Mouse (Mus musculus): ENCODE measurements around the gene Nlrc4. TPM values are rescaled to one million over a fixed set of nuclear protein-coding genes. Genes with fewer than 3 reads are reported as not detected.
A peak's percentile ranks its signal among the peaks of the same experiment; 100 is the strongest.
"Not testable (repeated sequence)": the region's sequence is repeated elsewhere in the genome, so short reads cannot be mapped to it uniquely, and the experiment has no call there.

The Nlrc4 gene
- total RNA-seq (2021): under 1 TPM; 0.21 to 0.34 TPM
- long read RNA-seq, experiment 1, partial matches to known transcripts: 0 of 1 reads
- long read RNA-seq, experiment 1, other reads (novel, unspliced or antisense): 1 of 1 reads
- long read RNA-seq, experiment 2: 0 reads

DNA sequence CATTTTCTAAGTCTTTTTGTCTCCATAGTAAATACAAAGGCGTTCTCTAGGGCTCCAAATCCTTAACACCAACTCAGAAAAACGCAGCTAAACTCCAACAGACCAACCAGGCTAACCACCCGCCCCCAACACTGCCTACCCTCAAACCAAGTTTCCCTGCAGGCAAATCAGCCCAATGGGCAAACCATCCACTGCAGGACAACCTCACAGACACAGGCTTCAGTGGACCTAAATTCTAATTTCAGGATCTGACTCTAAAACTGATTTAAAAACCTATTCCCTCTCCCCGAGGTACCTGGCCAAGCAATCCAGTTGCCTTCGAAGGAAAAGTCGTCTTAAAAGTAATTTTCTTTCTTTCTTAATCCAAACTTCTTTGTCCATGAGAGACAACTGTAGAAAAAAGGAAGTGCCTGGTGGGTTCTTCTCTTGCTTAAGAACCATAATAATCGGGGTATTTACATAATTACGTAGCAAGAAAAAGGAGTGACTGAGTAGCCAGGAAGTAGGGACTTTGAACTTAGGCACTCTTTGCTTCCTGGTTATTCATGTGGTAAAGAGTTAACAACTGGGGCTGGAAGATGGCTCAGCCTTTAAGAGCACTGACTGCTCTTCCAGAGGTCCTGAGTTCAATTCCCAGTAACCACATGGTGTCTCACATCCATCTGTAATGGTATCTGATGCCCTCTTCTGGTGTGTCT, at the start of gene Nlrc4:
Nlrc4 (minus strand) TSS at position 432 of the 698 bp plus-strand sequence.
- no peak for DNase-seq

GRCm38 (mm10) chr17:74508600-74508999, 49.7 kb upstream of the Nlrc4 start:
- no peak for DNase-seq

- no peak for DNase-seq
These were observed 49.0 kb upstream of the Nlrc4 start for GRCm38 (mm10) chr17:74507934-74508333.

- DNase-seq: no peak
These were observed 42.1 kb upstream of the Nlrc4 start for GRCm38 (mm10) chr17:74501085-74501484.

DNA sequence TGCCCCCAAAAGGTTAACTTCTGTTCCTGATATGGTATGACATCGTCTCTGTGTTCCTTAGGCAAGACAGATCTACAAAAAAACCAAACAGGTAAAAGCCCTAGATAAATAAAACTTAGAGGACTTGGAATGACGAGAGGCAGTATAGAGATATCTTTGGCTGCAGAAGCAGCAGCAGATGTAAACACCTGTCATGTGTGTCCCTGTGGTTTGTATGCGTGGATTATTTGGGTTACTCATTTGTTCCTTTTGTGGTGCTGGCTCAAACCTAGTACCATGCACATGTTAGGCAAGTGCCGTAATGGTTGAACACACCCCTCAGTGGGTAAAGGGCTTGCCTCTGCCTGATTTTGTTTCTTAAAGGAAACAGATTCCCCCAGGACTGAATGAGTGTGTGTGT, 41.3 kb upstream of the Nlrc4 start:
- no peak for DNase-seq

GRCm38 (mm10) chr17:74491565-74491964, 32.6 kb upstream of the Nlrc4 start:
- no peak for DNase-seq

GRCm38 (mm10) chr17:74489901-74490220, 30.9 kb upstream of the Nlrc4 start:
- DNase-seq: no peak

DNA sequence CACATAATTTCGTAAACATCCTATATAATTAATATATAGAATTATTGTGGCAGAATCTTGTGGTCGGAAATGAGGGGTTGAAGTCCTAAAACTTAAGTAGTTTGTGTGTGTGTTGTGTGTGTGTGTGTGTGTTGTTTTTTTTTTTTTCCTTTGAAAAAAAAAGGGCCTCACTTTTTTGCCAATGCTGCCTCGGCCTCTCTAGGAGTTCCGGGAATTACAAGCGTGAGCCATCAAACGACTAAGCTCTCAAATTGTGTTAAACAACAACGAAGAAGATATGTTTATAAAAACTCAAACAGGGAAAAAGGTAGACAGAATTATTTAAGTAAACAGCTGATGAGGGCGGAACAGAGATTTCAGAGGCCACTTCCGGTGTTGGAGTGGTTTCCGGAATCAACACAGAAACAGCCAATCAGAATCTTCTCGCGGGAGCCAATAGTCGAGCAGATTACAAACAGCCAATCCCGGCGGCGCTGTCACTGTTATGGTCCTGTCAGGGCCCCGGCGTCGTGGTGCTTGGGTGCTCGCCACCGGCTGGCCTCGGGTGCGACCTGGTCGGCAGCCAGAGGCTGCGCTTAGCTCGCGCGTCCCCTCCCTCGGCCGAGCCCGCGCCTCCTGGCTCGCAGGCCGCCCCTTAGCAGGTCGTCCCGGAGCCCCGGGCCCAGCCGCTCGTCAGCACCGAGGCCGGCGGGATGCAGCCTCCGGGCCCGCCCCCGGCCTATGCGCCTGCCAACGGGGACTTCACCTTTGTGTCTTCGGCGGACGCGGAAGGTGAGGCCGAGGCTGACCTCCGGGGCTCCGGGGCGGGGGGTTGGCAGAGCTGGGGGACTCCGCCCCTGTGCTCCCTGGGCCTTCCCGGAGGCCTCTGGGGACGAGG, 30.3 kb upstream of the Nlrc4 start, which contains the start of gene Yipf4:
Yipf4 (plus strand) TSS at position 470 of the 877 bp plus-strand sequence.
- DNase-seq: peak; percentile 94

DNA sequence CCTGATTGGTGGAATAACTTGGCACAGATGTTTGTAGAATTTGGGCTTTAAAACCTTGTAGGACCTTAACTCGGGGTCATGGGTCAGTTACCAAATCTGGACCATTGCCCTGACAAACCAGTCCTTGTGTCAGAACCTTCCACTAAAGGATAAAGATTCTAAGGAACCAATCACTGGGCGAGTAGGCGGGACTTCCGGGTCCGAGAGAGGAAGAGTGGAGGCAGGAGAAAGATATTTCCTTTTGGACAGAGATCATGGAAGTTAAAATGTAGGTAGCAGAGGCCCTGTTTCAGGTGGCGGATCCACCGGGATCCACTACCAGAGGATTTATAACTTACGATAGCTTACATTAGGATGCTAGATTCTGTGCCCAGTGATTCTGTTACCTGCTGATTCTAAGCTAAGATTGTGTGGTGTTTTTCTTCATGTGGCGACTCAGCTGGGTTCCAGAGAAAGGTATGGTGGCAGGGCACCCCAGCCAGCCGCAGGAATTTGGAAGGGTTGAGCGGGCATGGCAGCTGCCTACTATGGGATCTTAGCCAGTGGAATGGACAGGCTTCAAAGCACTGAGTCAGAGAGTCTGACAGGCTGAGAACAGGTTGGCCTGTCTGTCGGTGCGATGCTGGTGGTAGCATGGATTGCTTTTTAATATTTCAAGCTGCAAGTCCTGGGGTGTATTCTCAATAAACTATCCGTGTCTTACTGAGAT, 21.6 kb upstream of the Nlrc4 start:
- DNase-seq: no peak

- not testable (repeated sequence) for DNase-seq
These were observed 11.2 kb upstream of the Nlrc4 start for GRCm38 (mm10) chr17:74470133-74470532.

DNA sequence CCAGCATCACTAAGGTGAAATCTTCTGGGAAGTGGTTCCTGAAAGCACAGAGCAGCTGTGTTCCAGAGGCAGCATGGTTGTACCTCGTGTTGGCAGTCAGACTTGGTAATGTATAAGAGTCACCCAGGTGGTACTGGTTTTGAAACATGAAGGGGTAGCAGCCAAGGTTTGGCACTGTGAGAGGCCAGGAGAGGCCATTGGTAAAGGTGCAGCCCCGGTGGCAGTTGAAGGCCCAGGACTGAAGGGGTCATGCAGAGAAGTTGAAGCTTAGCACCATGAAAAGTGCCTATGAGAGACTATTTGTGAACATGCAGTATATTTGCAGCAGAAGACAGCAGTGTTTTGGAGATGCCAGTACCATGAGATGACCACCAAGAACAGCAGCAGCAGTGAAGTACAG, 9.0 kb upstream of the Nlrc4 start:
- not testable (repeated sequence) for DNase-seq

- no peak for DNase-seq
These were observed 4.6 kb upstream of the Nlrc4 start for GRCm38 (mm10) chr17:74463510-74463909.

DNA sequence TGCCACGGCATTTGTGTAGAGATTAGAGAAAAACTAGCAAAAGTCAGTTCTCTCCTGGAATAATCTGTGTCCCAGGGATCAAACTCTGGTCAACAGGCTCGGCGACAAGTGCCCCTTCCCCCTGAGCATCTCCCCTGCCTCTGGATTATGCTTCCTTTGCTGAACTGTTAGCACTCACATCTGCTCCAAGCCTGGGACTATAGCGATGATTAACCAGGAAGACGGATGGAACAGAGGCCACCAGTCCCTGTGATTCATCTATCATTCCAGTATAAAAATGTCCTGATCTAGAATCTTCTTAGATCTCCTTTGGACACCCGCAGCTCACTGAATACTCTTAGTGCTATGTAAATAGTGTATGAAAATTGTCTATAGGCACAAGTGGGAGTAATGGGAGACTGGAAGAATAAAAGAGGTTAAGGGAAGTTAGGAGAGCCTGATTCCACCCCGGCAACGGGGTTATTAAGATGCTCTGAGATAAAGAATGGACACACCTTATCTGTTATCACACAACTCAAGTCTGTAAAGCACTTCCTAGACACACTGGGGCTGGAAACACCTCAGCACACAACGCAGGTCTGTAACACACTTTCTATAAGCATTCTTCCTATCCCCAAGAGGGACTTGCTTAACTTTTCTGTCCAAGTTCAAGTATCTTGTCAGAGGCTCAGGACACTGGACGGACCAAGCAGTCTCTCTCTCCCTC, 817 bp downstream of the Nlrc4 start:
- no peak for DNase-seq

DNA sequence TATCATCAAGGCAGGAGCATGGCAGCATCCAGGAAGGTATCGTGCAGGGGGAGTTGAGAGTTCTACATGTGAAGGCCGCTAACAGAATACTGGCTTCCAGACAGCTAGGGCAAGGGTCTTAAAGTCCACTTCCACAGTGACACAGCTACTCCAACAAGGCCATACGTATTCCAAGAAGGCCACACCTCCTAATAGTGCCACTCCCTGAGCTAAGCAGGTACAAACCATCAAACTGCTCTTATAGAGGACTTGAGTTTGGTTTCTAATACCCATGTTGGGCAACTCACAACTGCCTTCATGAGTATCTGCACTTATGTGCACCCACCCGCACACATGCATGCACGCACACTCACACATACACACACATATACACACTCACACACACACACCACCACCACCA, 2.1 kb downstream of the Nlrc4 start:
- no peak for DNase-seq

DNA sequence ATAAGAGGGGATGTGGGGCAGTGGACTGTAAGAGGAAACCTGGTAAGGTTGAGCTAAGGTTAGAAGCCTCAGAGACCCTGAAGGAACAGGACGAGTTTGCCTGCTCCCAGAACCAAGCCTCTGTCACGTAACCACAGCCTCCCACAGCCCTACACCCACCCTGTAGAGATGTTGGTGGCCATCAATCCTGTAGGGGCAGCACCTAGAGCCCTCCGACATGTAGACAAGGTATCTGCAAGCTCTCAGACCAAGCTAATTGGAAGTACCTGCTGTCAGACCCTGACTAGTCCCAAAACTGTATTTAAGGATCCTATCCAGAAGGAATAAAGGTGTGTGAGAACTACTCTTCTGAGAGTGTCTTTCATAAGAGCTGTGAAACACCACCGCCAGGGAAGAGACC, 3.5 kb downstream of the Nlrc4 start:
- no peak for DNase-seq

- no peak for DNase-seq
These were observed 4.3 kb downstream of the Nlrc4 start for GRCm38 (mm10) chr17:74454660-74455059.

DNA sequence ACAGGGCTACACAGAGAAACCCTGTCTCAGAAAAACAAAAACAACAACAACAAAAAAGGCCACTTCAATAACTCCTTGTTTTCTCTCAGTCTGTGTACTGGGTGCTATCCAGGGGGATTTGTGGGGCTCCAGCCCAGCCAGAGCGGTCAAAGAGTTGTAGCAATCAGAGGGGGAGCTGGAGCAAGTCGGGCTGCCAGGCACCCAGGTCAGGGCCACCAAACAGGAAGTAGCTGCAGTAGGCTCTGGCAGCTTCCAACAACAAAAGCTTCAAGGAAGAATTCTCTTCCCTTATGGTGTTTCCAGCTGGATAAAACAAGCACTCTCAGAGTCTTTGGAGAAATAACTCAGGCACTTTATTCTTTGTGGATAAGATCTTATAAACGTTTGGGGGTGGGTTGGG, 5.0 kb downstream of the Nlrc4 start:
- no peak for DNase-seq

DNA sequence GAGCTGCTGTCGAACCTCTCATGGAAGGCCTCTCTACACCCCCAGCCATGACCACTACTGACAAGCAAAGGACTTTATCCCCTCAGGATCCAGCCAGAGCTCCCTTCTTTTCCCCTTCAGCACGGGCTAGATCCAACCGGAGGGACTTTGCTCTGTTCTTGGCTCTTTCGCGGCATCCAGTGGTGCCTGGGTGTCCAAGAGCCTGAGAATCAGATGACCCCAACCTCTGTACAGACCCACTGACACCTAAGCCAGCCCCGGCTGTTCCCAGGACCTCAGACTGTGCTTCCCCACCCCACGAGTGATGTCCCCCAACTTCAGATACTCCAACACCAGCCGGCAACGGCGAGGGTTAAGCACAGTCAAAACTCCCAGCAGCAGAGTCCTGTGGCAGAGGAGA, 9.2 kb downstream of the Nlrc4 start:
- no peak for DNase-seq

DNA sequence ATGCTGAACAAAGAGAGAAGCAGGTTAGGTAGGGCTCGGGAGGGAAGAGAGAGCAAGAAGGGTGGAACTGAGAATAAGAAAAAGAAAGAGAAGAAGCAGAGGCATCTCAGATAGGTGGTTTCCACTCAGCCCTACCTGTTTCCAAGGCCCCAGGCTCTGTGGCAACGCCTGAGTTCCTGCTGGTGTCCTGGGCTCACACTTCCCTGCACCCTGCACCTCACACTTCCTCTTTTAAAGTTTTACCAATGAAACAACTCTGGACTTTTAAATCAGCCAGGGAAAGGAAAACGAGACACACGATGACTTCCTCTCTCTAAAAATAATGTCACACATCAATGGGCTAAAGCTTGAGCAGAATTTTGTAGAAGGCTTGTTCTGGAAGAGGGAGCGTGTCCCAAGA, 18.5 kb downstream of the Nlrc4 start:
- no peak for DNase-seq

GRCm38 (mm10) chr17:74437762-74438161, 21.2 kb downstream of the Nlrc4 start:
- DNase-seq: no peak

GRCm38 (mm10) chr17:74432631-74433030, 26.3 kb downstream of the Nlrc4 start:
- no peak for DNase-seq

DNA sequence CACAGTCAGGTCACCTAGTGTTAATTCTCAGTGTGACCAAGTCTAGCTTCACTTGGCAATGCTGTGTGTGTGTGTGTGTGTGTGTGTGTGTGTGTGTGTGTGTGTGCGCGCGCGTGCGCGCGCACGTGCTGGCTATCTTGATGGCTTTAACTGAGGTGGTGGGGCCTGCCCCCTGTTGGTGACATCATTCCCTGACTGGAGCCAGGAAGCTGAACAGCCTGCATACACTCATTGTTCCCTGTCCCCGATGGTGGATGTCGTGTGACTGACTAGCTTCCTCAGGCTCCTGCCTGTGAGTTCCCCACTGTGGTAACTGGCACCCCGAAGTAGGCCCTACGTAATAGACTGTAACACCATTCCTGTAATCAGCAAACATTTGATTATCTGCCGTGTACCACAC, 27.5 kb downstream of the Nlrc4 start:
- DNase-seq: no peak

Measured in gastrocnemius, postnatal 10 days (tissue).